Mouse (Mus musculus) retina, postnatal 7 days (tissue): ENCODE measurements at regions not wholly inside any gene's neighbourhood (a gene's known extent, or its start where the extent isn't known, plus 50 kb on each side); places are given as distances from the start of the nearest gene placed in this dataset.

ENCODE experiments used
- DNase-seq: peaks from one replicate; pipeline ENCODE4 v3.0.0-alpha.2; 2012; ENCODE audit warnings: low read depth, low spot score

- no peak for DNase-seq
Observed at GRCm38 (mm10) chr10:84088799-84089778, 351.3 kb downstream of the Nuak1 start.

- no peak for DNase-seq
Observed at GRCm38 (mm10) chr10:84093919-84094318, 346.5 kb downstream of the Nuak1 start.

GRCm38 (mm10) chr10:84097196-84097595 lies 343.2 kb downstream of the Nuak1 start:
- DNase-seq = no peak

- no peak for DNase-seq
Observed at GRCm38 (mm10) chr10:84103985-84104384, 336.4 kb downstream of the Nuak1 start.

GRCm38 (mm10) chr10:84104556-84104955 lies 335.8 kb downstream of the Nuak1 start:
- DNase-seq = no peak

GRCm38 (mm10) chr10:84109680-84110371 lies 330.6 kb downstream of the Nuak1 start:
- DNase-seq = no peak

- DNase-seq = no peak
Observed at GRCm38 (mm10) chr10:84110372-84110985, 329.9 kb downstream of the Nuak1 start.

- DNase-seq = no peak
Observed at GRCm38 (mm10) chr10:84111502-84111901, 328.9 kb downstream of the Nuak1 start.

GRCm38 (mm10) chr10:84111909-84112308 lies 328.5 kb downstream of the Nuak1 start:
- no peak for DNase-seq

GRCm38 (mm10) chr10:84119952-84120550 lies 320.3 kb downstream of the Nuak1 start:
- DNase-seq = no peak

- DNase-seq = no peak
Observed at GRCm38 (mm10) chr10:84137019-84137658, 303.3 kb downstream of the Nuak1 start.

- no peak for DNase-seq
Observed at GRCm38 (mm10) chr10:84142741-84143454, 297.5 kb downstream of the Nuak1 start.

GRCm38 (mm10) chr10:84143674-84144343 lies 296.6 kb downstream of the Nuak1 start:
- no peak for DNase-seq

GRCm38 (mm10) chr10:84144344-84144687 lies 296.1 kb downstream of the Nuak1 start:
- no peak for DNase-seq

- DNase-seq = no peak
Observed at GRCm38 (mm10) chr10:84147305-84147984, 293.0 kb downstream of the Nuak1 start.

- no peak for DNase-seq
Observed at GRCm38 (mm10) chr10:84163752-84164151, 276.6 kb downstream of the Nuak1 start.

GRCm38 (mm10) chr10:84165832-84166567 lies 274.4 kb downstream of the Nuak1 start:
- no peak for DNase-seq

- peak; percentile 9 for DNase-seq
Observed at GRCm38 (mm10) chr10:84166568-84166905, 273.9 kb downstream of the Nuak1 start.

GRCm38 (mm10) chr10:84172828-84173321 lies 267.5 kb downstream of the Nuak1 start:
- DNase-seq = no peak
